Mouse (Mus musculus) stomach, embryonic 14.5 days (tissue): ENCODE results near the gene Gm49337. TPM values are rescaled to one million over a fixed set of nuclear protein-coding genes. Genes with fewer than 3 reads are reported as not detected.

Source experiments
- ATAC-seq: fragments of 200-750 bp; cut with Nextera tagmentation; 2 replicates; pipeline ENCODE4 v1.8.0; 2017; ENCODE audit warnings: low read depth, moderate TSS enrichment; ENCODE audit not compliant: insufficient number of reproducible peaks, insufficient read depth, low FRiP score
- H3K27ac ChIP-seq: fragments of 300-500 bp; sonication (generic); 2 replicates; pipeline ENCODE4 v1.5.1; 2014; ENCODE audit warnings: mild to moderate bottlenecking, low read length, moderate library complexity, mixed read lengths
- H3K27me3 ChIP-seq: fragments of 300-500 bp; sonication (generic); 2 replicates; pipeline ENCODE4 v1.6.1; 2014; ENCODE audit warnings: low read length, control low read depth, mixed read lengths; ENCODE audit not compliant: control insufficient read depth, insufficient read depth
- H3K36me3 ChIP-seq: fragments of 300-500 bp; sonication (generic); 2 replicates; pipeline ENCODE4 v1.6.1; 2014; ENCODE audit warnings: mild to moderate bottlenecking, control low read depth, low read length, moderate library complexity, mixed read lengths; ENCODE audit not compliant: control insufficient read depth, insufficient read depth
- H3K4me1 ChIP-seq: fragments of 300-500 bp; sonication (generic); 2 replicates; pipeline ENCODE4 v1.6.1; 2014; ENCODE audit warnings: low read length, control low read depth, mixed read lengths; ENCODE audit not compliant: control insufficient read depth, insufficient read depth
- H3K4me2 ChIP-seq: fragments of 300-500 bp; sonication (generic); replicated peaks from 2 replicates; pipeline ENCODE4 v1.6.1; 2014; ENCODE audit warnings: low read depth, low read length, control low read depth
- H3K4me3 ChIP-seq: fragments of 300-500 bp; sonication (generic); 2 replicates; pipeline ENCODE4 v1.5.1; 2014; ENCODE audit warnings: low read depth, low read length, control low read depth
- H3K9ac ChIP-seq: fragments of 300-500 bp; sonication (generic); replicated peaks from 2 replicates; pipeline ENCODE4 v1.6.1; 2014; ENCODE audit warnings: low read depth, mild to moderate bottlenecking, control low read depth, low read length, moderate library complexity, mixed read lengths
- H3K9me3 ChIP-seq: fragments of 300-500 bp; sonication (generic); 2 replicates; pipeline ENCODE4 v1.6.1; 2016; ENCODE audit warnings: low read depth, low read length, control low read depth; ENCODE audit not compliant: control insufficient read depth
- WGBS: fragments of 180-500 bp; shearing (Covaris S2); extraction: QIAGEN DNeasy Blood & Tissue Kit; methylation state at CpG from one replicate; pipeline ENCODE4 v1.1.7; 2014; 5-methylcytosine and 5-hydroxymethylcytosine counted together
- polyA plus RNA-seq: library from polyadenylated mRNA; unstranded; fragments of >200 nt; fragmentation: Nextera tagmentation; extraction: Ambion mirVana; gene quantifications from 2 replicates; pipeline ENCODE4 v1.2.1, GENCODE M21; 2014

The Gm49337 gene
- polyA plus RNA-seq, 1 experiment from 2014 or later, result not detected

GRCm38 (mm10) chr4:116167404-116167803, 5.8 kb upstream of the Gm49337 start, which contains the start of gene Tspan1:
Gene Tspan1 (minus strand): TSS chr4:116167601.
- Histone ChIP-seq H3K4me3 (no peak within 1 kb of the TSS), H3K4me2 (peak within 1 kb of the TSS; percentile 8; the same call in 1 of the 2 replicates), H3K4me1 (no peaks in the 10 kb centered on the region), H3K9ac (no peak within 1 kb of the TSS), H3K36me3 (no peaks in the 10 kb centered on the region), H3K27me3 (no peaks in the 10 kb centered on the region), H3K9me3 (no peaks in the 10 kb centered on the region), H3K27ac (0 out of 2 replicates have a peak within 1 kb of the TSS, but pooled peaks have one; percentile 28)
- ATAC-seq, result peak; percentile 30; the same call in 1 of the 2 replicates
- 22% methylated on average over 7 of the region's 7 CpGs for WGBS

- WGBS, result 74% methylated on average over 8 of the region's 8 CpGs
- ATAC-seq, result no peak
- no peak overlapping the region for H3K4me3 ChIP-seq
- H3K27ac ChIP-seq, result no peak overlapping the region
- no peaks in the 10 kb centered on the region for H3K36me3 ChIP-seq
- no peaks in the 10 kb centered on the region for H3K9me3 ChIP-seq
- H3K4me2 ChIP-seq, result no peak overlapping the region
- no peaks in the 10 kb centered on the region for H3K27me3 ChIP-seq
- no peak overlapping the region for H3K9ac ChIP-seq
- no peaks in the 10 kb centered on the region for H3K4me1 ChIP-seq
Measured at GRCm38 (mm10) chr4:116168617-116169352, 4.4 kb upstream of the Gm49337 start.

DNA sequence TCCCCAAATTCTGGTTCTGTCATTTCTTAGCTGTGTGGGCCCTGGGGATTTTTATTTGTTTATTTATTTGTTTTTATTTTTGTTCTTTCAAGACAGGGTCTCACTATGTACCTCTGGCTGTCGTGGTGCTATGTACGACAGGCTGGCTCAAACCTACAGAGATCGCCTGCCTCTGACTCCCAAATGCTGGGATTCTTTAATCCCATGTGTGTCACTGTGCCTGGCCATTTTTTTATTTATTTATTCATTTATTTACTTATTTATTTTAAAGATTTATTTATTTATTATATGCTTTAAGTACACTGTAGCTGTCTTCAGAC, 3.9 kb upstream of the Gm49337 start:
- 78% methylated on average over 3 of the region's 3 CpGs for WGBS
- Histone ChIP-seq H3K36me3 (no peaks in the 10 kb centered on the region), H3K4me2 (no peak overlapping the region), H3K27me3 (no peaks in the 10 kb centered on the region), H3K9ac (no peak overlapping the region), H3K4me3 (no peak overlapping the region), H3K9me3 (no peaks in the 10 kb centered on the region), H3K4me1 (peaks cover under 1% of the 10 kb centered on the region; the same call in 1 of the 2 replicates), H3K27ac (no peak overlapping the region)
- no peak for ATAC-seq

DNA sequence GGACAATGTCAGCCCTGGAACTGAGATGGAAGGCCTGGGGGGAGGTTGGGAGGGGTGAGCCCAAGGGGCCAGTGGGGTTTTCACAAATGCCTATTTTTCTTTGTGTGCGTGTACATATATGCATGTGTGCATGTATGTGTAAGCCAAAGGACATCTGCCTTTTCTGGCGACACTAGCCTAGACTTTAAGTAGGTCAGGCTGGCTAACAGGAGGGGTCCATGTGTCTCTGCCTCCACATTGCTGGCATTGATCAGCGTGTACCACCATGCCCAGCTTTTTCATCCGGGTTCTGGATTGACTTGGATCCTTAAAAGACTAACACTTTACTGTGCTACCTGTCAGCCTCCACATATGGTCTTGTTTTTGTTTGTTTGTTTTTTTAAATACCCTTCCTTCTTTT, 568 bp downstream of the Gm49337 start:
- no peak for ATAC-seq
- WGBS, result 89% methylated on average over 4 of the region's 4 CpGs
- Histone ChIP-seq H3K4me2 (no peak overlapping the region), H3K9me3 (no peaks in the 10 kb centered on the region), H3K36me3 (no peaks in the 10 kb centered on the region), H3K27me3 (no peaks in the 10 kb centered on the region), H3K27ac (no peak overlapping the region), H3K4me1 (peaks cover 22% of the 10 kb centered on the region; the same call in 1 of the 2 replicates), H3K4me3 (no peak overlapping the region), H3K9ac (no peak overlapping the region)

- no peaks in the 10 kb centered on the region for H3K9me3 ChIP-seq
- no peak overlapping the region for H3K4me3 ChIP-seq
- peaks cover 22% of the 10 kb centered on the region; the same call in 1 of the 2 replicates for H3K4me1 ChIP-seq
- 36% methylated on average over 6 of the region's 6 CpGs for WGBS
- H3K9ac ChIP-seq, result no peak overlapping the region
- H3K4me2 ChIP-seq, result no peak overlapping the region
- H3K27me3 ChIP-seq, result no peaks in the 10 kb centered on the region
- H3K36me3 ChIP-seq, result no peaks in the 10 kb centered on the region
- ATAC-seq, result no peak
- 0 out of 2 replicates have a peak overlapping the region, but pooled peaks have one; percentile 30 for H3K27ac ChIP-seq
Measured at GRCm38 (mm10) chr4:116174466-116175116, 1.4 kb downstream of the Gm49337 start.

DNA sequence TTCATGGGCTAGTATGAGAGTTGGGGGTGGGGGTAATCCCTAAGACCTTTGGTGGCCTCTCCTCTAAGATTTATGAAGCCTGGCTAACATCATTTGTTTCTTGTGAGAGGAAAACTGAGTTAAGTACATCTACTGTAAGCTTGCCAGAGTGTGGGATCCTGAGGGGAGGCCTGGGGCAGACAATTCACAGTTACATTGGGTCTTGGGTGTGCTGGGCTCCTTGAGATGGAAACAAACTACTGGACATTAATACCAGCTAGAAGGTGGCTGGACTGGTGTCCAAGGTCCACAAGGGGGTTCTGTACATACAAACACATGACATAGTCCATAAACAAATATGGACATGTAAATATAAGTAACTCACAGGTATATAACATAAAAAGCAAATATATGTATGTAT, 2.0 kb downstream of the Gm49337 start:
- 0 out of 2 replicates have a peak overlapping the region, but pooled peaks have one; percentile 1 for H3K4me2 ChIP-seq
- no peaks in the 10 kb centered on the region for H3K27me3 ChIP-seq
- peaks cover 22% of the 10 kb centered on the region; the same call in 1 of the 2 replicates for H3K4me1 ChIP-seq
- no peaks in the 10 kb centered on the region for H3K9me3 ChIP-seq
- H3K9ac ChIP-seq, result no peak overlapping the region
- no peaks in the 10 kb centered on the region for H3K36me3 ChIP-seq
- no peak for ATAC-seq
- H3K4me3 ChIP-seq, result no peak overlapping the region
- H3K27ac ChIP-seq, result peak overlapping the region; percentile 16; the same call in 1 of the 2 replicates

DNA sequence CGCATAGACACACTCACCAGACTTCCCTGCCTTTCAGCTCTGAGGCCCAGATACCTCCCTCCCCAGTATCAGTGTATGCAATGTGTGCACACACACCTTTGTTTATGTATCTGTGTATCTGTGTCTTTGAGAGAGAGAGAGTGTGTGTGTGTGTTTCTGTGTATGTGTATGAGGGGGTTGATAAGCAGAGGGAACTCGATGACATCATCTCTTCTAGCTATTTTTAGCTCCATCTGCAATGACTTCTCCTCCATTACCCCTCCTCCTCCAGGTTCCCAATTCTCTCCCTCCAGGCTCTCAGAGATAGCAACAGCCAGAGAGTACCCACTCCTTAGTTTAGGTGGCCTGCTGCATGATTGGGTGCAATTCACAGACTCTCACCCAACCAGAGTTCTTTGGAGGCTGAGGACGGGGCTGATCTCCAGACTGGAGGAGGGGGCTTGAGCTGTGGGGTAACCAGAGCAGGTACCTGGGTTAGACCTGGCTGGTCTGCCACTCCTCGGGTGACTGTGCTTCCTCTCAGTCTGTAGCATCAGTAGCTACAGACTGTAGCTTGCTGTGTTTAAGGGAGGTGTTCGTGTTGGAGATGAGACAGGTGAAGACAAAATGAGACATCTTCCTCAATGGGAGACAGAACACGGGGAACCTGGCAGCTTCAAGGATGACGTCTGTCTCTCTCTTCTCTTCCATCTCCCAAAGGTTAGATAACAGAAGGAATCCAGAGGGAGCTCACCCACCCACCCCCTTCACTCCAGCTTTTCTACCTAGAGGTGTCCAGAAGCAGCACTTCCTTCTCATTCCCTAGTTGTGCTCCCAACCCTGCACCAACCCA, 2.7 kb downstream of the Gm49337 start:
- Histone ChIP-seq H3K27ac (peak overlapping the region; percentile 86; the same call in 1 of the 2 replicates), H3K27me3 (no peaks in the 10 kb centered on the region), H3K9me3 (no peaks in the 10 kb centered on the region), H3K9ac (no peak overlapping the region), H3K4me3 (peak overlapping the region; percentile 16), H3K4me2 (peak overlapping the region; percentile 42), H3K4me1 (peaks cover 22% of the 10 kb centered on the region; the same call in 1 of the 2 replicates), H3K36me3 (no peaks in the 10 kb centered on the region)
- ATAC-seq, result peak; percentile 64
- 52% methylated on average over 7 of the region's 7 CpGs for WGBS

- WGBS, result 22% methylated on average over 10 of the region's 10 CpGs
- H3K4me3 ChIP-seq, result peak overlapping the region; percentile 16
- peak overlapping the region; percentile 42 for H3K4me2 ChIP-seq
- H3K9me3 ChIP-seq, result no peaks in the 10 kb centered on the region
- H3K27ac ChIP-seq, result peak overlapping the region; percentile 86; the same call in 1 of the 2 replicates
- ATAC-seq, result peak; percentile 87
- H3K36me3 ChIP-seq, result no peaks in the 10 kb centered on the region
- H3K9ac ChIP-seq, result no peak overlapping the region
- peaks cover 22% of the 10 kb centered on the region; the same call in 1 of the 2 replicates for H3K4me1 ChIP-seq
- no peaks in the 10 kb centered on the region for H3K27me3 ChIP-seq
Measured at GRCm38 (mm10) chr4:116176543-116176988, 3.4 kb downstream of the Gm49337 start.
